In genomic region chr11:54861471-54862420, GRCm38 (mm10) we compare ENCODE assay signal across 8 mouse cellular contexts. TPM values are rescaled to one million over a fixed set of nuclear protein-coding genes. Genes with fewer than 3 reads are reported as not detected.
DNase-seq lines count a peak whose midpoint lies in the region; ATAC-seq and TF ChIP-seq lines count a peak whose summit lies in the region.

No protein-coding gene starts in this region.

- H3K27ac ChIP-seq in midbrain, embryonic 10.5 days (replicated peaks): peak overlapping the region; percentile 94
- H3K27ac ChIP-seq in midbrain, embryonic 16.5 days (ENCODE audit: low read length): no peak overlapping the region; the same call in 1 of the 2 replicates
- no peak overlapping the region for H3K27ac ChIP-seq in limb, embryonic 14.5 days (replicated peaks; ENCODE audit: low read depth, low read length)
- H3K27ac ChIP-seq in stomach, postnatal 0 days (replicated peaks): peak overlapping the region; percentile 91

- ATAC-seq in midbrain, embryonic 16.5 days: no peak
- no peak for ATAC-seq in limb, embryonic 14.5 days (ENCODE audit: low FRiP score, low read depth)
- no peak for ATAC-seq in stomach, postnatal 0 days (ENCODE audit: low FRiP score, low TSS enrichment)

- no peak overlapping the region for H3K4me2 ChIP-seq in midbrain, embryonic 16.5 days (ENCODE audit: low read length)
- peak overlapping the region; percentile 56; the same call in 1 of the 2 replicates for H3K4me2 ChIP-seq in limb, embryonic 14.5 days (replicated peaks; ENCODE audit: low read depth, low read length, severe bottlenecking)
- no peak overlapping the region; the same call in 1 of the 2 replicates for H3K4me2 ChIP-seq in stomach, postnatal 0 days (replicated peaks; ENCODE audit: low read depth)

- H3K9me3 ChIP-seq in midbrain, embryonic 10.5 days (replicated peaks): no peaks in the 10 kb centered on the region
- no peaks in the 10 kb centered on the region for H3K9me3 ChIP-seq in midbrain, embryonic 16.5 days (replicated peaks; ENCODE audit: control insufficient read depth, low read length, poor library complexity, severe bottlenecking)
- H3K9me3 ChIP-seq in limb, embryonic 14.5 days (ENCODE audit: control insufficient read depth, low read length): no peaks in the 10 kb centered on the region
- no peaks in the 10 kb centered on the region for H3K9me3 ChIP-seq in stomach, postnatal 0 days (ENCODE audit: control insufficient read depth, low read length)

- TF ChIP-seq POLR2A in limb, embryonic 14.5 days (IDR thresholded peaks at IDR 0.05; ENCODE audit: borderline replicate concordance, extremely low read depth, insufficient read depth, insufficient read length): no peak

- no peak for TF ChIP-seq EP300 in stomach, postnatal 0 days (optimal IDR thresholded peaks at IDR 0.05)

- peaks cover 33% of the 10 kb centered on the region for H3K4me1 ChIP-seq in midbrain, embryonic 10.5 days
- H3K4me1 ChIP-seq in midbrain, embryonic 16.5 days (ENCODE audit: control insufficient read depth, insufficient read depth, low read length): peaks cover 17% of the 10 kb centered on the region
- H3K4me1 ChIP-seq in limb, embryonic 14.5 days (ENCODE audit: control insufficient read depth, insufficient read depth, low read length): peaks cover 9% of the 10 kb centered on the region; the same call in 1 of the 2 replicates
- no peaks in the 10 kb centered on the region for H3K4me1 ChIP-seq in stomach, postnatal 0 days (replicated peaks; ENCODE audit: control insufficient read depth, insufficient read depth)

- H3K9ac ChIP-seq in midbrain, embryonic 16.5 days (ENCODE audit: low read depth, low read length): no peak overlapping the region
- H3K9ac ChIP-seq in limb, embryonic 14.5 days (ENCODE audit: low read depth, low read length, severe bottlenecking): no peak overlapping the region
- H3K9ac ChIP-seq in stomach, postnatal 0 days (ENCODE audit: low read length): no peak overlapping the region

- no peaks in the 10 kb centered on the region for H3K36me3 ChIP-seq in midbrain, embryonic 10.5 days
- H3K36me3 ChIP-seq in midbrain, embryonic 16.5 days (ENCODE audit: control insufficient read depth, insufficient read depth, low read length): no peaks in the 10 kb centered on the region
- no peaks in the 10 kb centered on the region for H3K36me3 ChIP-seq in limb, embryonic 14.5 days (ENCODE audit: control insufficient read depth, insufficient read depth, low read length)
- no peaks in the 10 kb centered on the region for H3K36me3 ChIP-seq in stomach, postnatal 0 days (ENCODE audit: control insufficient read depth, insufficient read depth, low read length)

- peak; percentile 29 for DNase-seq in embryo, embryonic 10.5 days (ENCODE audit: low spot score)
- no peak for DNase-seq in embryo, embryonic 10 days (ENCODE audit: low spot score)
- no peak for DNase-seq in midbrain, embryonic 10.5 days (ENCODE audit: low spot score)
- no peak for DNase-seq in limb, embryonic 14.5 days (ENCODE audit: low spot score)
- DNase-seq in stomach, postnatal 0 days (ENCODE audit: low spot score): no peak
- no peak for DNase-seq in embryo, embryonic 11 days
- no peak for DNase-seq in right cerebral cortex, postnatal 36 days (ENCODE audit: low spot score in 2 of 2)

- no peaks in the 10 kb centered on the region for H3K27me3 ChIP-seq in midbrain, embryonic 10.5 days (ENCODE audit: low read depth, poor library complexity, severe bottlenecking)
- H3K27me3 ChIP-seq in midbrain, embryonic 16.5 days (ENCODE audit: control insufficient read depth, insufficient read depth, low read depth, low read length): no peaks in the 10 kb centered on the region
- H3K27me3 ChIP-seq in limb, embryonic 14.5 days (ENCODE audit: control insufficient read depth, insufficient read depth, low read length): no peaks in the 10 kb centered on the region
- H3K27me3 ChIP-seq in stomach, postnatal 0 days (ENCODE audit: control insufficient read depth, insufficient read depth, low read length): no peaks in the 10 kb centered on the region

- no peak for TF ChIP-seq CTCF in stomach, postnatal 0 days (IDR thresholded peaks at IDR 0.05; ENCODE audit: low read depth)

- 93% methylated on average over 5 of the region's 5 CpGs for WGBS in midbrain, embryonic 10.5 days
- WGBS in midbrain, embryonic 16.5 days: 96% methylated on average over 5 of the region's 5 CpGs
- WGBS in limb, embryonic 14.5 days: 89% methylated on average over 5 of the region's 5 CpGs
- WGBS in stomach, postnatal 0 days: 82% methylated on average over 5 of the region's 5 CpGs

- H3K4me3 ChIP-seq in midbrain, embryonic 10.5 days: peak overlapping the region; percentile 79; the same call in 1 of the 2 replicates
- no peak overlapping the region for H3K4me3 ChIP-seq in midbrain, embryonic 16.5 days (ENCODE audit: low read depth, low read length)
- H3K4me3 ChIP-seq in limb, embryonic 14.5 days (replicated peaks; ENCODE audit: low read length): no peak overlapping the region; the same call in 1 of the 2 replicates
- H3K4me3 ChIP-seq in stomach, postnatal 0 days (ENCODE audit: low read depth, low read length): peak overlapping the region; percentile 68; the same call in 1 of the 2 replicates

RNA-seq across cellular contexts. Expression of gene Lyrm7, which starts 1.0 kb away (rescaled TPM):
- polyA plus RNA-seq in midbrain, embryonic 10.5 days (2016; fragmentation: Nextera tagmentation; extraction: Ambion mirVana): 4.7 and 6.5 TPM in 2 replicates
- polyA plus RNA-seq in midbrain, embryonic 16.5 days (2015; fragmentation: Nextera tagmentation; extraction: Ambion mirVana): 10.5 and 15.1 TPM in 2 replicates
- polyA plus RNA-seq in limb, embryonic 14.5 days (2012; rRNA removed): 3.8 and 8.2 TPM in 2 replicates
- 7.8 and 10.8 TPM in 2 replicates for polyA plus RNA-seq in limb, embryonic 14.5 days (2014; fragmentation: Nextera tagmentation; extraction: Ambion mirVana)
- 4.5 and 4.8 TPM in 2 replicates for polyA plus RNA-seq in stomach, postnatal 0 days (2015; fragmentation: Nextera tagmentation; extraction: Ambion mirVana)

RNA-seq across cellular contexts. Expression of gene Hint1, which starts 4.4 kb away (rescaled TPM):
- polyA plus RNA-seq in midbrain, embryonic 10.5 days (2016; fragmentation: Nextera tagmentation; extraction: Ambion mirVana): 625 and 682 TPM in 2 replicates
- polyA plus RNA-seq in midbrain, embryonic 16.5 days (2015; fragmentation: Nextera tagmentation; extraction: Ambion mirVana): 731 and 741 TPM in 2 replicates
- polyA plus RNA-seq in limb, embryonic 14.5 days (2012; rRNA removed): 492 and 618 TPM in 2 replicates
- polyA plus RNA-seq in limb, embryonic 14.5 days (2014; fragmentation: Nextera tagmentation; extraction: Ambion mirVana): 557 and 602 TPM in 2 replicates
- 745 and 824 TPM in 2 replicates for polyA plus RNA-seq in stomach, postnatal 0 days (2015; fragmentation: Nextera tagmentation; extraction: Ambion mirVana)

RNA-seq across cellular contexts. Expression of gene Gpx3, which starts 40.5 kb away (rescaled TPM):
- 68.6 and 72.1 TPM in 2 replicates for polyA plus RNA-seq in midbrain, embryonic 10.5 days (2016; fragmentation: Nextera tagmentation; extraction: Ambion mirVana)
- polyA plus RNA-seq in midbrain, embryonic 16.5 days (2015; fragmentation: Nextera tagmentation; extraction: Ambion mirVana): 29.4 and 40.5 TPM in 2 replicates
- polyA plus RNA-seq in limb, embryonic 14.5 days (2012; rRNA removed): 14.5 and 18.2 TPM in 2 replicates
- polyA plus RNA-seq in limb, embryonic 14.5 days (2014; fragmentation: Nextera tagmentation; extraction: Ambion mirVana): 32.7 and 37.3 TPM in 2 replicates
- polyA plus RNA-seq in stomach, postnatal 0 days (2015; fragmentation: Nextera tagmentation; extraction: Ambion mirVana): 185 and 206 TPM in 2 replicates

Comparison
In these comparisons a context has a peak if more than half of its experiments do, and no peak if none do; other contexts are left out.
1. H3K27ac ChIP-seq: peak in midbrain, embryonic 10.5 days (single experiment) and stomach, postnatal 0 days (single experiment); none in midbrain, embryonic 16.5 days (single experiment) and limb, embryonic 14.5 days (single experiment).
2. H3K4me3 ChIP-seq: peak in midbrain, embryonic 10.5 days (single experiment) and stomach, postnatal 0 days (single experiment); none in midbrain, embryonic 16.5 days (single experiment) and limb, embryonic 14.5 days (single experiment).